Mouse (Mus musculus): ENCODE data around the gene Rpa2.

DNA sequence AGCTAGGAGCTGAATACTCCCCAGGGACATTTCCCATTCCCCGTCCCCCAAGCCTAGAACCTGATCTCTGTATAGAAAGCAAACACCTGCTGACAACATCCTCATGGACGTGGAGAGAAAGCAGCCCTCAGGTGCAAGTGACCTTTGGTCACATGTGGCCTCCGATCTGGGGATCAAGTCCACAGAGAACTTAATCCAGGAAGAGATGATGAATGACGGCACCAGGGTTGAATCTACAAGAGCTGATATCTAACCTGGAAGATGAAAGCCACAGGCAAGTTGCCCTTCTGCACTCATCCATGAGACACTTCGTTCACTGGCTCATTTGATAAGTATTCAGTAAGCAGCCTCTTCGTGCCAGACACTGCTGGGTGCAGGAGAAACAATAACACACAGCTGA, 5.5 kb upstream of the Rpa2 start:
- no peak for TF ChIP-seq CTCF (IDR thresholded peaks at IDR 0.05; ENCODE audit: low read depth)
- TF ChIP-seq EP300 (optimal IDR thresholded peaks at IDR 0.05) = no peak

Measured in stomach, postnatal 0 days (tissue).